Comparison of ENCODE assay signal across 10 mouse cellular contexts in the genomic region with DNA sequence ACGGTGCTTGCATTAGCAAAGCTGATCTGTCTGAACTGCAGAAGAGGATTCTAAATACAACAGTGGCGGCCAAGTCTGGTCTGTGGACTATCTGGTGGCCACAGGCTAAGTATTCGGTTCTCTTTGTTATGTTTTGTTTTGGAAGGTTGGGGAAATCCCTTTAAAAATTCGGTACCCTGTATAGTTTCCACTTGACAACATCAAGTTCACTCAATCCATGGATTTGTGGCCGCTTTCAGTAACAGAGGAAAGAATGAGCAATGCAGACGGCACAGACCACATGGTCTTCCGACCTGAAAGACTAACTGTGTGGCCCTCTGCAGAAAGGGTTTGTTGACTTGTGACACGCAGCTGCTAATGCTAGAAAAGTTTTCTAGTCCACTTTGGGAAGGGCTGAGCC.
"Had no signal": no experiment of that assay in that cellular context is flagged by ENCODE, and none has a peak within 500 bp of the region (broad histone marks: within the 10 kb centered on the region; RNA-seq: fewer than 3 reads in every experiment).

No protein-coding gene starts in this region.

- H3K4me2 ChIP-seq: limb, embryonic 12.5 days; liver, embryonic 13.5 days; lung, embryonic 15.5 days; neural tube, embryonic 12.5 days had no signal

- H3K4me1 ChIP-seq: lung, embryonic 15.5 days had no signal

- H3K27me3 ChIP-seq: limb, embryonic 12.5 days; liver, embryonic 13.5 days; lung, embryonic 15.5 days; neural tube, embryonic 12.5 days had no signal

- DNase-seq: kidney, adult 8-10 months; liver; liver, embryonic 13.5 days; liver, postnatal 0 days; lung, postnatal 14 days; midbrain, embryonic 14.5 days had no signal

- H3K9ac ChIP-seq: limb, embryonic 12.5 days; liver, embryonic 13.5 days; liver, postnatal 0 days; lung, embryonic 15.5 days; neural tube, embryonic 12.5 days had no signal

- H3K9me3 ChIP-seq: limb, embryonic 12.5 days; liver, embryonic 13.5 days; lung, embryonic 15.5 days; neural tube, embryonic 12.5 days had no signal

- H3K4me3 ChIP-seq: limb, embryonic 12.5 days; liver, embryonic 13.5 days; lung, embryonic 15.5 days; myocyte; neural tube, embryonic 12.5 days had no signal

- ATAC-seq: liver, postnatal 0 days had no signal

- H3K27ac ChIP-seq: limb, embryonic 12.5 days; liver, embryonic 13.5 days; lung, embryonic 15.5 days; neural tube, embryonic 12.5 days had no signal
